Mouse (Mus musculus): ENCODE results near the gene Cops7b.
"Not testable (repeated sequence)": the region's sequence is repeated elsewhere in the genome, so short reads cannot be mapped to it uniquely, and the experiment has no call there.

The Cops7b gene

DNA sequence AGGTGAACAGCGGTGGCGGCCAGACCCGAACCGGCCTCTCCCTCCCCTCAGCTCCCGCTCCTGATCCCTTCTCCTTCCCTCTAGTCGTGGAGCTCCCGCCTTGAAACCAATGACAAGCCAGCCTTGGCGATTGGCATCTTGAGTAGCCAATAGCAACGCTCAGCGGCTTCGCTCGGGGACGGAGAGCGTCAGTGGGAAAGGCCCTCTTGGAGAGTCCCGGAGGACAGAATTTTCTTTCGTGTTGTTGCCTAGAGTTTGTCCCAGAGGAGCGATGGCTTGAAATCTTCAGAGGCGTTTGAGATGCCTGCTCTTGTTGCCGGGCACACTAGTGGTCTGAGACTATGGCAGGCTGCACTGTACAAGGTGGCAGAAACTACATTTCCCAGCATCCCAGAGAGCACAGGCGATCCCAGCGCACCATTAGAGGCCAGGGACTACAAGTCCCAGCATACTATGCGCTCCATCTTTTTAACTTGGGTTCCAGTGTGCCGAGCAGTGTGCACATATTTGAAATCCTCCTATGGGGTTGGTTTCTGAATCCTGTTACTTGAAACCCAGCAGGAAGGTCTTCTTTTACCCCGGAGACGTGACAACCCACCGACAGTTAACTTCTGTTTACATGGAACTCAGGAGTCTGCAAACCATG, at the start of gene Cops7b, which contains the start of gene Pde6d:
Gene Cops7b (plus strand): TSS at position 454 of the 646 bp plus-strand sequence.
Gene Pde6d (minus strand): TSS at position 179 of the 646 bp plus-strand sequence.
- peak; percentile 95 for DNase-seq (ENCODE audit: low spot score in 2 of 2)

DNA sequence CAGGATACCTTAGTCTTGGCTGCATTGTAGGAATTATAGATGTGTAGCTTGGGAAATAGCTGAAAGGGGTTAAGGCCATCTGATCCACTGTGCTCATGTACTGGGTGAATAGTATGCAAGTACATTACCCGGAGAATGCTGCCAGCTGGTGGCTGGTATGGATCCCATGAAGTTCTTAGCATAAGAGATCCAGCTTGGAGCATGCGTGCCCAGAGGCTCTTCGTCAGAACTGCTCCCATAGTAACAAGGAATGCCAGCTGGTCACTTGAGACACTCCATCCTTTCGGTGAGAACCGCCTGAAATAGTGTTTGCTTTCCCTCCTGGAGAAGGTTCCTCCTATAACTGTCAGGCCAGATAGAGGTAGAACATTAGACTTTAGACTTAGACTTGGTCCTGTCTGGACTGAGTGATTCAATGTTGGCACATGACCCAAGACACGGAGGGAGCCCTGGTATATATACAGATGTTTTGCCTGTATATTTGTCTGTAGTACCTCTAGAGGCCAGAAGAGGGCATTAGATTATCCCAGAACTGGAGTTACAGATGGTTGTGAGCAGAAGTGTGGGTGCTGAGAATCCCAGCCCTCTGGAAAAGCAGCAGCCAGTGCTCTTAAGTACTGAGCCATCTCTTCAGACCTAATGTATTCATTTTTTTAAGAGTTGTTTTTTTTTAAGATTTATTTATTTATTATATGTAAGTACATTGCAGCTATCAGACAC, 49.1 kb upstream of the Cops7b start:
- no peak for DNase-seq (ENCODE audit: low spot score in 2 of 2)

DNA sequence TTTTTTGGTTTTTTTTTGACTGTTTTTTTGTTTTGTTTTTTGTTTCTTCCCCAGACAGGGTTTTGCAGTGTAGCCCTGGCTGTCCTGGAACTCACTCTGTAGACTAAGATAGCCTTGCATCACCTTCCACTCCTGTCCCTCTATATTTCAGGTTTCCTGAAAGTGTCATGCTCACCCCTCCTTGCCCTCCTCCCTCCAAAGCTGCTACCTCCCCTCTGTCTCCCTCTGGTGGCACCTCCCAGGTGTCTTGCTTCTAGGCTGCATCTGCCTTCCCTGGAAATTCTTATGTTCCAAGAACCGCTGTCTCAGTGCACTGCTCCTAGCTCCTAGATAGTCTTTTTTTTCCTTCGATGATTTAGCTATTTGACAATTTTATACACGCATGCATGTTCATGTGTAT, 44.3 kb upstream of the Cops7b start:
- DNase-seq (ENCODE audit: low spot score in 2 of 2), result no peak

DNA sequence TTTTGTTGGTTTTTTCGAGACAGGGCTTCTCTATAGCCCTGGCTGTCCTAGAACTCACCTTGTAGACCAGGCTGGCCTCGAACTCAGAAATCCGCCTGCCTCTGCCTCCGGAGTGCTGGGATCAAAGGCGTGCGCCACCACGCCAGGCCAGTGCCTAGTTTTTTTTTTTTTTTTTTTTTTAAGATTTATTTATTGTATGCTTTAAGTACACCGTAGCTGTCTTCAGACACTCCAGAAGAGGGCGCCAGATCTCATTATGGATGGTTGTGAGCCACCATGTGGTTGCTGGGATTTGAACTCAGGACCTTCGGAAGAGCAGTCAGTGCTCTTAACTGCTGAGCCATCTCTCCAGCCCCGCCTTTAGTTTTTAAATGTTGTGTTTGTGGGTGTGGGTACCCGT, 43.1 kb upstream of the Cops7b start:
- DNase-seq (ENCODE audit: low spot score in 2 of 2), result not testable (repeated sequence)

DNA sequence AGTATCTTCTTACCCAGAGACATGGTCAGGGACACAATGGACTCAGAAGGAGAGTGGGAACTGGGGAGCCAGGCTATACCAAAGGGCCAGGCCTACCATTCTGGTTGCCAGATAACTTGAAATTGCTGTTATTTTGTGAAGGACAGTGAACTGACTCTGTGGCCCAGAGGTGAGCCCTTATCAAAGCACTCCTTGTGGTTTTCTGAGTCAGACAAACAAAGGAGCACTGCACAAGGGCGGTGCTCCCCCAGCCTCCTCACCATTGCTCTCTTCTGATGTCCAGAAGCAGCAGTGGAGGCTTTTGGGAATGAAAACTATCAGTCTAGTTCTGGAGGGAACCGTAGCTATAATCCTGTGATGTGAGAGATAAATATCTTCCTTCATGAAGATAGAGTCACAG, 40.1 kb upstream of the Cops7b start:
- no peak for DNase-seq (ENCODE audit: low spot score in 2 of 2)

DNA sequence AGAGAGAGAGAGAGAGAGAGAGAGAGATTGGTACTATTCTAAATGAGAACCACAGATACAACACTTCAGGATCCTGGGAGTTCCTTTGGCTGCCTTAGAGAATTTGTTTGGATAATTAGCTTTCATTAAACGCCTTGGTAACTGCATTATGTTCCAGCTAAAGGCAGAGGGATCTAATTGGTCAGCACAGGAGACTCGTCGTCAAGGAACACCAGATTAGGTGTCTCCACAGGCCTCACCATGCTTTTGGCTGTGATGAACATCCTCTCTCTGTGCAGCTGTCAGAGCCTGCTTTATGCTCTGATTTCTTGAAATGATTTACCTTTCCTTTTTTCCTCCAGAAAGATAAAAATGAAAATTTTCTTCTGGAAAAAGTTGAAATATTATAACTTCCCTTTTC, 35.9 kb upstream of the Cops7b start:
- DNase-seq (ENCODE audit: low spot score in 2 of 2), result no peak

DNA sequence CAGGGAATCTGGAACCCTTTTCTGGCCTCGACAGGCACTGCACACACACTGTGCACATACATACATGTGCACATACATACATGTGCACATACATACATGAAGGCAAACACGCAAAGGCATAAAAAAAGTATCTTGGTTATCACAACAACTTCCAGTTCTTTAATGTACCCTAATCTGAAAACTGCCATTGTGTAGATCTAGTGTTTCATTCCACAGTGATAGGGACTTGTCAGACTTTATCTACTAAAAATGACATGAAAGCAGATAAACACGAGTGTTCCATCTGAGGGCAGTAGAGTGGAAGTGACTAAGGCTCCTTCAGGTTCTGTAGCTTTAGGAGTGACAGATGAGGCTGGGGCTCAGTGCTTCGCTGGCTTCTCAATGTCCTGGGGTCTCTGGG, 31.4 kb upstream of the Cops7b start:
- DNase-seq (ENCODE audit: low spot score in 2 of 2), result no peak

DNA sequence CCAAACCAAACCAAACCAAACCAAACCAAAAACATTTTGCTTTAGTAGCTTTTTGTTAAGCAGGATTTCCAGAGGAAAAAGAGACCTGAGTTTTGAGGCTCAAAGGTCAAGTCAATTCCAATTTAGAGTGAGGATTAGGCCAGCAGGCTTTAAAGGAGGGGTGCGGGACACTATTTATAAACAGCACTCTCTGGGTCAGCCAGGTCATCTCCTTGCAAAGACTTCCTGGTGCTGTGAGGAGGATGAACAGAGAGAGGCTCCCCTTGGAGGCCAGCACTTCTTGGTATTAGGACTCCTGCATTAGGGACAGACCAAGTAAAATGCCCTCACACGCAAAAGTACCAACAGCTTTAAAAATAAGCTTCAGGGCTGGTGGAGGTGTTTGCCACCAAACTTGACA, 30.8 kb upstream of the Cops7b start:
- no peak for DNase-seq (ENCODE audit: low spot score in 2 of 2)

DNA sequence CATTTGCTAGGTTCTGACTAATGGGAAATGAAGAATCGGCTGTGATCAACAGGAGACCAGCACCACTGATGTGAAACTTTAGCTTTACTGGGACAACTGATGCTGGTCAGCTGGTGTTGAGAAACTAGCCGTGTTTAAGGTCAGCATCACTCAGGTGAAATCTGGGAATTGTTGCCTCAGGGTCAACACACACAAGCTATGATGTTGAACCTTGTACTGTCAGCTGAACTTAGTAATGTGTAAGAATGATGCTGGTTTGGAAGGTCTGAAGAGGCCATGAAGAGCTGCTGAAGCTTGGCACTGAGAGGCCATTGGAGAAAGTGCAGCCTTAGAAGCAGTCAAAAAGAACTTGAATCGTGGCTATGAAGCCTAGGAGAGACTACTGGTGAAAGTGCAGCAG, 27.0 kb upstream of the Cops7b start:
- DNase-seq (ENCODE audit: low spot score in 2 of 2), result no peak

DNA sequence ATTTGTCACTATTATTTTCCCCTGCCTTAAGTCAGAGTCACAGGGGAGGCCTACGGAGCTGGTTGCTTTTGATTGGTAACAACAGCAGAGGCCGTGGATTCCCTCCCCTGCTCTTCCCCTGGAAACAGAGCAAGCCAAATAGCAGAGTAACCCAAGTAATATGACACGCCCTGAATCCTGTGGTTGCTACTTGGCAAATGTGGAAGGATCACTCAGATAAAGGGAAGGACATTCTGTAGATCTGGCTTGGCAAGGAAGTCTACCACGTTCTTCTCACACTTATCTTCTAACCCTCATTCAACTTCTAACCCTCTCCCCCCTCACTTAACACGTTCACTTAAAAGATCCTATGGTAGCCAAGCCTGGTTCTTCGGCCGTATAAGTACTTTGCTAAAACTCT, 24.8 kb upstream of the Cops7b start:
- DNase-seq (ENCODE audit: low spot score in 2 of 2), result peak; percentile 8 to 11

DNA sequence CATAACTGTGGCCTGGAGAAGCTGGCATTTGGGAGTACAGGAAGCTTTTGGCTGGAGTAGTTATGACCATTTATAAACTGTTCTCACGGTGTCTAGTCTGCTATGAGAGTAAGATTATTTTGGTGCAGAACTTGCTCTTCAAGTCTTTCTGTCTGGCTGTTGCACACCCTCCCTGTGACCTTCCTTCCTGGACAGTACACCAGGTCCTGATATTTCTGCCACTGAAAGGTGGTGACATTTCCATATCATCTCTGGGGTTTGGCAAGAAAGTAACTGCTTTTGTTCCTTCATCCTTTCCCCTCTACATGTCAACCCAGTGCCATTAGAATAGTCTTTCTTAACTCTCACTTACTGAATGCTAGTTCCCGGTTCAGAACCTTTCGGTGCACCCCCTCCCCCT, 23.5 kb upstream of the Cops7b start:
- no peak for DNase-seq (ENCODE audit: low spot score in 2 of 2)

DNA sequence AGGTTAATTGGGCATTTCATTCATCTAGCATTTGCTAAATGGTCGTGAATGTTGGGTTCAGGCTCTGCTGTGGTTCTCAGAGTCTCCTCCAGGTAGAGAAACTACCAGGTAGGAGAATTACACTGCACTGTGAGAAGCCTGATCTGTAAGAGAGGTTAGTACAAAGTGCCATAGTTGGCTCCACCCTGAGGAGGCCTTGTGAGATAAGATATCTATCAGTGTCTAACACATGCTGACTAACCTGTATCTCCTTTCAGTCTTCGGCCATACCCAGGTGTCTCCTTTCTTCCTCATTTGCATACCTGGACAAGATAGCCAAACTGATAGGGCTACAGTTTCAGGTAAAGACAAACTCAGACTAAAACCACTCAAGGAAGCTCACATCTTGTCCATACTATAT, 20.0 kb upstream of the Cops7b start:
- no peak for DNase-seq (ENCODE audit: low spot score in 2 of 2)

DNA sequence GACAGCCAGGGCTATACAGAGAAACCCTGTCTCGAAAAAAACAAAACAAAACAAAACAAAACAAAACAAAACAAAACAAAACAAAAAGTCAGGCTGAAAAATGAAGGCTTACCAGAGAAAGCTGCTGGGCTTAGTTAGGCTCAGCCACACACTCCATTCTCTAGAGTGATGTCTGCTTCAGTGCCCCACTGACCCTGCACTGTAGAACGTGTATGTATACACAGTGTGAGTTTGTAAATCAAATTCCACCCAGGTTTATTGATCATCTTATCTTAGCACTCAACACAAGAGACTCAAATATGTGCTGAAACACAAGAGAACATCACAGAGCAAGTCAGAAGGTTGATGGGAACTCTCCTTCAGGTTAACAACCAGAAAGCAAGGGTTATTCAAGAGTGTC, 14.3 kb upstream of the Cops7b start:
- DNase-seq (ENCODE audit: low spot score in 2 of 2), result no peak

DNA sequence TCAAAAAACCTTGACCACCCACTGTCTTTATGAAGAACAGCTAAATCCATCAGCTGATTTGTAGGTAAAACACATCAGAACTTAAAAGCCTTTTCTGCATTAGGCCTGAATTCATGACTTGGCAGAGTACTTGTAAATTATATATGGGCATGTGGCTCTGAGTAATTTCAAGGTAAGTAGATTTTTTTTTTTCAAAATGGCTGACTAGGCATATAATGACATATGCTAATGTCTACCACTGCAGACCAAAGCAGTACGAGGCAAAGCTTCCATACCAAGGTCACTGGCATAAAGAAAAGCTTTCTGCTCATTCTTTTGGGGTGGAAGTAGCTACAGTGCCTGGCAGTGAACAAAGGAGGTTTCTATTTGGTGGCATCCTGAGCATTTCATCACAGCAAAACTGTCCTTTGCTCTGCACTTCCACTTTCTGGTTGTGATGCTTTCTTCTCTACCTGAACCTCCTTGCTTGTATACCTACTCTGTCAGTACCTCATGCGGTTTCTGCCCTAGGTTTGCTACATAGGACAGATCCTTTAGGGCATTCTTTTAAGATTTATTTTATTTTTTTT, 13.3 kb upstream of the Cops7b start:
- DNase-seq (ENCODE audit: low spot score in 2 of 2), result no peak

DNA sequence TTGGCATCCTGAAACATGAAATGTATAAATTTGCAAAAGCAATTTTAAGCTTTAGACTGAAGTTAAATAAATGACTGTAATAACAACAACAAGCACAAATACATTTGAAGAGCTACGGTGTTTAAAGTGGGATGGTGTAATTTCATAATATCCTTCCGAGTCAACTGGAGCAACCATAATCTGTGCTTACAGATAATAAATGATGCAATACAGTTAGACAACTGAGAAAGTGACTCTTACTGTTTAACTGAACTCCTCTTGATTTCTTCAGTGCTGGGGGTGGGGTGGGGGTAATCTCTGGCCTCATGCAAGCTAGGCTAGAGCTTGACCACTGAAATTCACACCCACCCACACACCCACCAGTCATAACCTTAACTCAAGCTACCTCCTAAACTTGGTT, 11.3 kb upstream of the Cops7b start:
- no peak for DNase-seq (ENCODE audit: low spot score in 2 of 2)

DNA sequence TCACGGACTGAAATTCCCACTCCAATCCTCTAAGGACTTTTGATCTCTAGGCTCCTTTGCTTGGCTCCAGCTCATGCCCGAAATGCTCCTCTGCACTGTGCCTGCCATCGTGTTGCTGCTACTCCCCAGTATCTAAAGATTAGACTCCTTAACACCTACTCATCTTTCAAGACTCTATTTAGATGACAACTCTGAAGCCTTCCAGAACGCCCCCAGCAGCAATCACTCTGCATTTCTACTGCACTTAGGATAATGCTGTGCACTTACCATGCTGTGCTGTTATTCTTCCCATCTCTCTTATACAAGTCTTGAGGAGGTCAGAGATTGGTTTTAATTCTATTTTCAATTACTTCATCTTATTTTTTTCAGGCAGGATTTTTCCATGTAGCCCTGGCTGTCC, 10.8 kb upstream of the Cops7b start:
- DNase-seq (ENCODE audit: low spot score in 2 of 2), result no peak

DNA sequence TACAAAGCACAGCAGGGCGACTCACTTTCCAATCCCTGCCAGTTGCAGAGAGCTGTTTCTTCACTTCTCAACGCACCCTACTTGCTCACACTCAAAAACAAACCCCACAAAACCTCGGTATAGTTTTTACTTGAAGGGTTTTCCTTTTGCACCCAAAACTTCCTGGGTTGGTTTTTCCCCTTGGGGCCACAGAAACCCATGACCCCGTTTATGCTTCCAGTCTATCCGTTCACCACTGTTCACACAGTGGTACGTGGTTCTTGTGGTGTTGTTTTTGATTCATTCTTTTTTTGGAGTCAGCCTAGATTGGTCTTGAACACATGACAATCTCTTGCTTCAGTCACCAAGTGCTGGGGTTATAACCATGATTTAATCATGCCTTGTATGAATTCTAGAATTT, 2.3 kb upstream of the Cops7b start:
- DNase-seq (ENCODE audit: low spot score in 2 of 2), result no peak

DNA sequence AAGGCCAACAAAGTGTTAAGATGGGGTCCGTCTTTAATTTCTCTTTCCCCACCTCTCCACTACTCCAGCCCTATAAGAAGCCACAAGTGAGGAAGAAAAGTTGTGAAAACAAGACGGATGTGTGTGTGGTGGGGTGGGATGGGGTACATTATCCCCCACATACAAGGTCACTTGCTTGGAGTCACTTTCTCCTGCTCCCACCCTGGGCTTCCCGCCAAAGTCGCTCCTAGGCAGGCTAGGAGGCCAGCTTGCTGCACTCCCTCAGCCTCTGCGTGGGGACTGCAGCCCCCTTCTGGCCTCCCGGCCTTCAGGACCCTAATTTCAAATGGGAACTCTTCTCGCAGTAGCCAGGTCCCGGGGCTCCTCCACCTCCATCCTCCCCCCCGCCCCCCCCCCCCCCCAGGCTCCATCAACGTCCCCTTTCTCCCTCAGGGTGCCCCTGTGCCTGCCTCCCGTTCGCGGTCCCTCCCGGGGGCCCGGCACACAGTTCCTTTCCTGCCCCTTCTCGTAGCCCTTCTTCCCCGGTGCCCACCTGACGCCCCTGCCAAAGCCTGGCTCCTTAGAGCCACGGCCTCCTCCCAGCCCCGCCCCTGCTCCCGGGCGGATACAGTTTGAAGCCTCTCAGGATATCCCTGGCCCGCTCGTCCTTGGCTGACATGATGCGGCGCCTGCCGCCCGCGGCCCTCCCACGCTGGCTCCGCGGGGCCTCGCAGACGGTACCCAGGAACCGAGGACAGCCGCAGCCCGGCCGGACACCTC, 833 bp upstream of the Cops7b start:
- DNase-seq (ENCODE audit: low spot score in 2 of 2), result no peak

DNA sequence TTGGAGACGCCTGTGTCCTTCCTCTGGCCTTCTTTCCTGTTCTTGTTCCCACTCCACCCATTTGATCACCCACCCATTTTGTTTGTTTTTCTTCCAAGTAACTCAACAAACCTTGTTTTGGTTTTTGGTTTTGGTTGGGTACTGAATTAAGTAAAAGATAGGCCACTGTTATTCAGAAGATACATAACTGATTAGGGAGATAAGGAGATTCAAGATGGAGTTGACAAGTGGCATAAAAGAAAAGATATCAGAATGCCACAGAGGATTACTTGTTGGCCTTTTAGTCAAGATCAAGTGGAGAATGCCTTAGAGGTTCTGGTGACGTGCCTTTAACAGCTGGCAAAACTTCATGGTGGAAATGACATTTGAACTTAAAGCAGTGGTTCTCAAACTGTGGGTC, 1.0 kb downstream of the Cops7b start:
- no peak for DNase-seq (ENCODE audit: low spot score in 2 of 2)

DNA sequence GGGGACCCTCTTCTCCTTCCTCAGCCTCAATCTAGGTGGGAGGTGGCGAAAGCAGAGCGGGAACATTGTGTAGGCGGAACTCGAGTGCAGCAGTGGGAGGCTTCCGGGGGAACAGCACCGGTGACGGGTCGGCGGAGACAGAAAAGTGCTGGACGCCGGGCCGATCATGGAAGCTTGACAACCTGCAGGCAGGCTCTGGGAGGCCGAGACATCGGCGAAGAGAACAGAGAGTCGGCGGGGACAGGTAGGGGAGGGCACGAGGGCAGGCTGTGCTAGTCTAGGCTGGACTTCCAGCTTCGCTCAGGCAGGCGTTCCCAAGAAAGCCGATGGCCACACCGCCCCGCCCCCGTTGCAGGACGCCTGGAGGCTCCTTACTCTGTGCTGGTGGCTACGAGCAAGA, 4.3 kb downstream of the Cops7b start:
- peak; percentile 66 to 79 for DNase-seq (ENCODE audit: low spot score in 2 of 2)

DNA sequence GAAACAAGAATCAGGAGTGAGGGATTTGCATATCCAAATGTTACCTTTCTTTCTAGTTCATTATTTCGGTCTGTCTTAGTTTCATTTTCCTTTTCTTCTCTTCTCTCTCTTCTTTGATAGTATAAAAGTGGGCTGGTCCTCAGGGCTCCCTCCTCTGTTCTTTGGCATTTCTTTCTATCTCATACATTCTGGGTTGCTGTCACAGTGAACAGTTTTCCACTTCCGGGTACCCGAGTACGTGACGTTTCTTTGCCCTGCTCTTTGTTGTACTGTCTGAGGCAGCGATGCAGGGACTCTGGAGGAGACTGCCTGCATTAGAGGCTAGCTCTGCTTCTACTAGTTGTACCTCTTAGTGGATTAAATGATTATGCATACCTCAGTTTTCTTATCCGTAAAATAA, 11.8 kb downstream of the Cops7b start:
- no peak for DNase-seq (ENCODE audit: low spot score in 2 of 2)

DNA sequence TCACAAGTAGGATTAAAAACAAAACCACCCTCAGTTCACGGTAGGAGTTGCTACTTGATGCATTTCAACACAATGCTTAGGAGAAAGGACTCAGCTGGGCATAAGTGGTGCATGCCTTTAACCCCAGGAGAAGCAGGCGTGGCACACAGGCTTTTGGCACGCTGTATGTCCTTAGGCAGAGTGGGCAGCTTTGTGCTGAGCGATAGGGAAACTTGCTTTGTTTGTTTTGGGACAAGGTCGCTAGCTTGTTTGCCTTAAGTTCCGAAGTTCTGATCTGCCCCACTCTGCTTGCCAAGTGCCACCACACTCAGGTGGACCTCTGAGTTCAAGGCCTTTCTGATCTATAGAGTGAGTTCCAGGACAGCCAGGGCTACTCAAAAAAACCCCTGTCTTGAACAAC, 12.6 kb downstream of the Cops7b start:
- DNase-seq (ENCODE audit: low spot score in 2 of 2), result no peak

DNA sequence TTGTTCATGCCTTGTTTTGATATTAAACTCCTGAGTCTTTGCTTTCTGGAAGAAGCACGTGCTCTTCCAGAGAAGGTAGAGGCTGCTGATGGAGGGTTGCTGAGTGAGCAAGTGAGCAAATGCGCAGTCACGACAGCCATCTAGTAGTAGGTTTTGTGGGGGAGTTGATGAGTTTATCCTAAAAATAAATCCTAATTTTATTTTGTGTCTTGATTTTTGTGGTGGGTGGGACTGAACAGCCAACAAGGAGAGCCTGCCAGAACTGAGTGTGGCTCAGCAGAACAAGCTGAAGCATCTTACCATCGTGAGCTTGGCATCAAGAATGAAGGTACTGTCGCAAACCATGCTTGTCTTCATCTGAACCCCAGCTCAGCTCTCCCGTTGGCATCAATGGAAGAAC, 13.8 kb downstream of the Cops7b start:
- DNase-seq (ENCODE audit: low spot score in 2 of 2), result no peak
